Mouse (Mus musculus): ENCODE measurements at regions not wholly inside any gene's neighbourhood (a gene's known extent, or its start where the extent isn't known, plus 50 kb on each side); places are given as distances from the start of the nearest gene placed in this dataset.

- no peak for TF ChIP-seq CHD2 (IDR thresholded peaks at IDR 0.05; ENCODE audit: low read depth, low read length)
- TF ChIP-seq HCFC1 (IDR thresholded peaks at IDR 0.05; ENCODE audit: borderline replicate concordance, insufficient read depth, low read length) = no peak
- no peak for TF ChIP-seq ZC3H11A (IDR thresholded peaks at IDR 0.05; ENCODE audit: borderline replicate concordance, low read depth, low read length)
- no peak for TF ChIP-seq ZNF384 (IDR thresholded peaks at IDR 0.05; ENCODE audit: low read depth, low read length)
- TF ChIP-seq MAFK (IDR thresholded peaks at IDR 0.05; ENCODE audit: insufficient read depth, low read depth, low read length) = no peak
- in situ Hi-C loops (cut with MboI; ENCODE audit: low sequenced_read_pairs in 2 of 2, unreplicated experiment in 2 of 2) = no loop called here
- H3K36me3 ChIP-seq (ENCODE audit: control insufficient read depth, insufficient read depth, low read length, poor library complexity, severe bottlenecking) = no peaks in the 10 kb centered on the region
- no peak for DNase-seq (ENCODE audit: low read depth, low spot score)
- H3K4me1 ChIP-seq (ENCODE audit: control insufficient read depth in 2 of 2, insufficient read depth in 2 of 2, low read length in 2 of 2, poor library complexity in 1 of 2) = no peaks in the 10 kb centered on the region
- H3K9ac ChIP-seq (ENCODE audit: insufficient read depth, low read depth, low read length, poor library complexity, severe bottlenecking) = no peak overlapping the region
- H3K27ac ChIP-seq (ENCODE audit: insufficient read depth, low read depth, low read length, poor library complexity, severe bottlenecking) = no peak overlapping the region
- H3K4me3 ChIP-seq (ENCODE audit: insufficient read depth in 1 of 2, low read depth in 1 of 2, low read length in 2 of 2, poor library complexity in 1 of 2, severe bottlenecking in 1 of 2) = no peak overlapping the region
- no peaks in the 10 kb centered on the region for H3K9me3 ChIP-seq (ENCODE audit: control insufficient read depth, insufficient read depth, low read depth, low read length)
These were observed 73.7 kb downstream of the Tmem215 start for GRCm38 (mm10) chr4:40545700-40546099.

- H3K9me3 ChIP-seq (ENCODE audit: control insufficient read depth, insufficient read depth, low read depth, low read length) = no peaks in the 10 kb centered on the region
- no peak overlapping the region for H3K4me3 ChIP-seq (ENCODE audit: insufficient read depth in 1 of 2, low read depth in 1 of 2, low read length in 2 of 2, poor library complexity in 1 of 2, severe bottlenecking in 1 of 2)
- DNase-seq (ENCODE audit: low read depth, low spot score) = no peak
- H3K27ac ChIP-seq (ENCODE audit: insufficient read depth, low read depth, low read length, poor library complexity, severe bottlenecking) = no peak overlapping the region
- no peak overlapping the region for H3K9ac ChIP-seq (ENCODE audit: insufficient read depth, low read depth, low read length, poor library complexity, severe bottlenecking)
- no peaks in the 10 kb centered on the region for H3K36me3 ChIP-seq (ENCODE audit: control insufficient read depth, insufficient read depth, low read length, poor library complexity, severe bottlenecking)
- no peak for TF ChIP-seq HCFC1 (IDR thresholded peaks at IDR 0.05; ENCODE audit: borderline replicate concordance, insufficient read depth, low read length)
- TF ChIP-seq CHD2 (IDR thresholded peaks at IDR 0.05; ENCODE audit: low read depth, low read length) = no peak
- no peak for TF ChIP-seq ZNF384 (IDR thresholded peaks at IDR 0.05; ENCODE audit: low read depth, low read length)
- no peak for TF ChIP-seq ZC3H11A (IDR thresholded peaks at IDR 0.05; ENCODE audit: borderline replicate concordance, low read depth, low read length)
- no peak for TF ChIP-seq MAFK (IDR thresholded peaks at IDR 0.05; ENCODE audit: insufficient read depth, low read depth, low read length)
- in situ Hi-C loops (cut with MboI; ENCODE audit: low sequenced_read_pairs in 2 of 2, unreplicated experiment in 2 of 2) = no loop called here
- H3K4me1 ChIP-seq (ENCODE audit: control insufficient read depth in 2 of 2, insufficient read depth in 2 of 2, low read length in 2 of 2, poor library complexity in 1 of 2) = no peaks in the 10 kb centered on the region
These were observed 87.8 kb downstream of the Tmem215 start for GRCm38 (mm10) chr4:40559824-40560223.

GRCm38 (mm10) chr4:40573300-40573699 is 101.3 kb downstream of the Tmem215 start:
- H3K4me1 ChIP-seq (ENCODE audit: control insufficient read depth in 2 of 2, insufficient read depth in 2 of 2, low read length in 2 of 2, poor library complexity in 1 of 2) = no peaks in the 10 kb centered on the region
- H3K36me3 ChIP-seq (ENCODE audit: control insufficient read depth, insufficient read depth, low read length, poor library complexity, severe bottlenecking) = no peaks in the 10 kb centered on the region
- DNase-seq (ENCODE audit: low read depth, low spot score) = no peak
- TF ChIP-seq CHD2 (IDR thresholded peaks at IDR 0.05; ENCODE audit: low read depth, low read length) (no peak), ZNF384 (IDR thresholded peaks at IDR 0.05; ENCODE audit: low read depth, low read length) (no peak), ZC3H11A (IDR thresholded peaks at IDR 0.05; ENCODE audit: borderline replicate concordance, low read depth, low read length) (no peak), HCFC1 (IDR thresholded peaks at IDR 0.05; ENCODE audit: borderline replicate concordance, insufficient read depth, low read length) (no peak), MAFK (IDR thresholded peaks at IDR 0.05; ENCODE audit: insufficient read depth, low read depth, low read length) (no peak)
- H3K27ac ChIP-seq (ENCODE audit: insufficient read depth, low read depth, low read length, poor library complexity, severe bottlenecking) = no peak overlapping the region
- in situ Hi-C loops (cut with MboI; ENCODE audit: low sequenced_read_pairs in 2 of 2, unreplicated experiment in 2 of 2) = no loop called here
- no peak overlapping the region for H3K4me3 ChIP-seq (ENCODE audit: insufficient read depth in 1 of 2, low read depth in 1 of 2, low read length in 2 of 2, poor library complexity in 1 of 2, severe bottlenecking in 1 of 2)
- no peak overlapping the region for H3K9ac ChIP-seq (ENCODE audit: insufficient read depth, low read depth, low read length, poor library complexity, severe bottlenecking)
- H3K9me3 ChIP-seq (ENCODE audit: control insufficient read depth, insufficient read depth, low read depth, low read length) = no peaks in the 10 kb centered on the region

GRCm38 (mm10) chr4:40575951-40576350 is 104.0 kb downstream of the Tmem215 start:
- no peaks in the 10 kb centered on the region for H3K4me1 ChIP-seq (ENCODE audit: control insufficient read depth in 2 of 2, insufficient read depth in 2 of 2, low read length in 2 of 2, poor library complexity in 1 of 2)
- TF ChIP-seq HCFC1 (IDR thresholded peaks at IDR 0.05; ENCODE audit: borderline replicate concordance, insufficient read depth, low read length) (no peak), MAFK (IDR thresholded peaks at IDR 0.05; ENCODE audit: insufficient read depth, low read depth, low read length) (no peak), ZC3H11A (IDR thresholded peaks at IDR 0.05; ENCODE audit: borderline replicate concordance, low read depth, low read length) (no peak)
- H3K4me3 ChIP-seq (ENCODE audit: insufficient read depth in 1 of 2, low read depth in 1 of 2, low read length in 2 of 2, poor library complexity in 1 of 2, severe bottlenecking in 1 of 2) = no peak overlapping the region
- H3K36me3 ChIP-seq (ENCODE audit: control insufficient read depth, insufficient read depth, low read length, poor library complexity, severe bottlenecking) = no peaks in the 10 kb centered on the region
- in situ Hi-C loops (cut with MboI; ENCODE audit: low sequenced_read_pairs in 2 of 2, unreplicated experiment in 2 of 2) = no loop called here
- no peak for DNase-seq (ENCODE audit: low read depth, low spot score)
- H3K27ac ChIP-seq (ENCODE audit: insufficient read depth, low read depth, low read length, poor library complexity, severe bottlenecking) = no peak overlapping the region
- H3K9ac ChIP-seq (ENCODE audit: insufficient read depth, low read depth, low read length, poor library complexity, severe bottlenecking) = no peak overlapping the region
- H3K9me3 ChIP-seq (ENCODE audit: control insufficient read depth, insufficient read depth, low read depth, low read length) = no peaks in the 10 kb centered on the region

GRCm38 (mm10) chr4:40584436-40584835 is 112.5 kb downstream of the Tmem215 start:
- Histone ChIP-seq H3K9ac (ENCODE audit: insufficient read depth, low read depth, low read length, poor library complexity, severe bottlenecking) (no peak overlapping the region), H3K27ac (ENCODE audit: insufficient read depth, low read depth, low read length, poor library complexity, severe bottlenecking) (no peak overlapping the region), H3K4me3 (ENCODE audit: insufficient read depth in 1 of 2, low read depth in 1 of 2, low read length in 2 of 2, poor library complexity in 1 of 2, severe bottlenecking in 1 of 2) (no peak overlapping the region), H3K36me3 (ENCODE audit: control insufficient read depth, insufficient read depth, low read length, poor library complexity, severe bottlenecking) (no peaks in the 10 kb centered on the region), H3K9me3 (ENCODE audit: control insufficient read depth, insufficient read depth, low read depth, low read length) (no peaks in the 10 kb centered on the region), H3K4me1 (ENCODE audit: control insufficient read depth in 2 of 2, insufficient read depth in 2 of 2, low read length in 2 of 2, poor library complexity in 1 of 2) (no peaks in the 10 kb centered on the region)
- no peak for DNase-seq (ENCODE audit: low read depth, low spot score)
- TF ChIP-seq CHD2 (IDR thresholded peaks at IDR 0.05; ENCODE audit: low read depth, low read length) (no peak), ZC3H11A (IDR thresholded peaks at IDR 0.05; ENCODE audit: borderline replicate concordance, low read depth, low read length) (no peak), ZNF384 (IDR thresholded peaks at IDR 0.05; ENCODE audit: low read depth, low read length) (no peak), MAFK (IDR thresholded peaks at IDR 0.05; ENCODE audit: insufficient read depth, low read depth, low read length) (no peak), HCFC1 (IDR thresholded peaks at IDR 0.05; ENCODE audit: borderline replicate concordance, insufficient read depth, low read length) (no peak)
- in situ Hi-C loops (cut with MboI; ENCODE audit: low sequenced_read_pairs in 2 of 2, unreplicated experiment in 2 of 2) = no loop called here

All from ES-E14 (cell line).